ENCODE assay signal across 9 mouse cellular contexts in genomic region chr14:23429043-23429442, GRCm38 (mm10).
DNase-seq lines count a peak whose midpoint lies in the region; ATAC-seq lines count a peak whose summit lies in the region.
"Had no signal": no experiment of that assay in that cellular context is flagged by ENCODE, and none has a peak within 500 bp of the region (broad histone marks: within the 10 kb centered on the region; RNA-seq: fewer than 3 reads in every experiment).

No protein-coding gene starts in this region.

- ATAC-seq in hindbrain, embryonic 11.5 days (ENCODE audit: low FRiP score) = no peak
- ATAC-seq in hindbrain, embryonic 16.5 days = no peak
- no peak for ATAC-seq in megakaryocyte-erythroid progenitor cell, adult 5-6 weeks (replicated peaks; ENCODE audit: low FRiP score, low TSS enrichment, poor library complexity, severe bottlenecking)

- 31% methylated on average over 4 of the region's 4 CpGs for WGBS in hindbrain, embryonic 11.5 days
- 28% methylated on average over 4 of the region's 4 CpGs for WGBS in hindbrain, embryonic 16.5 days

- H3K27me3 ChIP-seq in hindbrain, embryonic 11.5 days (ENCODE audit: control insufficient read depth, insufficient read depth, low read length) = no peaks in the 10 kb centered on the region
- no peaks in the 10 kb centered on the region for H3K27me3 ChIP-seq in hindbrain, embryonic 16.5 days (replicated peaks; ENCODE audit: control insufficient read depth, insufficient read depth, low read length)
- H3K27me3 ChIP-seq: liver, embryonic 15.5 days had no signal

- H3K27ac ChIP-seq in hindbrain, embryonic 11.5 days (ENCODE audit: low read depth, low read length) = no peak overlapping the region
- no peak overlapping the region for H3K27ac ChIP-seq in hindbrain, embryonic 16.5 days (ENCODE audit: low read depth, low read length)
- H3K27ac ChIP-seq: liver, embryonic 15.5 days had no signal

- H3K4me2 ChIP-seq in hindbrain, embryonic 11.5 days (replicated peaks; ENCODE audit: low read depth, low read length) = no peak overlapping the region
- no peak overlapping the region for H3K4me2 ChIP-seq in hindbrain, embryonic 16.5 days (ENCODE audit: low read length)
- H3K4me2 ChIP-seq: liver, embryonic 15.5 days had no signal

- H3K4me3 ChIP-seq in hindbrain, embryonic 11.5 days (ENCODE audit: low read depth, low read length) = no peak overlapping the region
- H3K4me3 ChIP-seq in hindbrain, embryonic 16.5 days (ENCODE audit: low read length) = no peak overlapping the region
- H3K4me3 ChIP-seq: liver, embryonic 15.5 days had no signal

- H3K4me1 ChIP-seq in hindbrain, embryonic 11.5 days (replicated peaks; ENCODE audit: control insufficient read depth, insufficient read depth, low read length) = no peaks in the 10 kb centered on the region
- H3K4me1 ChIP-seq in hindbrain, embryonic 16.5 days (ENCODE audit: control insufficient read depth, insufficient read depth, low read depth, low read length) = no peaks in the 10 kb centered on the region
- H3K4me1 ChIP-seq: liver, embryonic 15.5 days had no signal

- no peak overlapping the region for H3K9ac ChIP-seq in hindbrain, embryonic 11.5 days (ENCODE audit: low read depth, low read length)
- no peak overlapping the region for H3K9ac ChIP-seq in hindbrain, embryonic 16.5 days (ENCODE audit: low read depth, low read length)
- H3K9ac ChIP-seq: liver, embryonic 15.5 days had no signal

- no peaks in the 10 kb centered on the region for H3K36me3 ChIP-seq in hindbrain, embryonic 11.5 days (ENCODE audit: control insufficient read depth, insufficient read depth, low read length)
- no peaks in the 10 kb centered on the region for H3K36me3 ChIP-seq in hindbrain, embryonic 16.5 days (ENCODE audit: control insufficient read depth, insufficient read depth, low read length)
- H3K36me3 ChIP-seq: liver, embryonic 15.5 days had no signal

- H3K9me3 ChIP-seq in hindbrain, embryonic 11.5 days (ENCODE audit: control insufficient read depth, low read length) = no peaks in the 10 kb centered on the region
- H3K9me3 ChIP-seq in hindbrain, embryonic 16.5 days (ENCODE audit: control insufficient read depth, low read length) = no peaks in the 10 kb centered on the region
- H3K9me3 ChIP-seq: liver, embryonic 15.5 days had no signal

- DNase-seq in hindbrain, embryonic 11.5 days (ENCODE audit: low spot score) = peak; percentile 61
- DNase-seq in R1 (ENCODE audit: low read depth, low spot score) = peak; percentile 38
- peak; percentile 64 for DNase-seq in forelimb bud, embryonic 11.5 days (ENCODE audit: low read depth, low spot score)
- DNase-seq in lung, postnatal 25 days (ENCODE audit: low spot score) = peak; percentile 10
- no peak for DNase-seq in urinary bladder, postnatal 10 days (ENCODE audit: low spot score)
- DNase-seq in gastrocnemius, adult 8-10 months (ENCODE audit: low spot score in 2 of 2) = no peak

Comparison
In these comparisons a context has a peak if more than half of its experiments do, and no peak if none do; other contexts are left out.
1. DNase-seq: peak in hindbrain, embryonic 11.5 days (single experiment), R1 (single experiment), forelimb bud, embryonic 11.5 days (single experiment) and lung, postnatal 25 days (single experiment); none in urinary bladder, postnatal 10 days (single experiment) and gastrocnemius, adult 8-10 months (0 of 2).